Mouse (Mus musculus) kidney, adult 9 months (tissue): ENCODE measurements around the gene Myom1.

Experiments
- DNase-seq: peaks from one replicate; pipeline ENCODE4 v3.0.0; 2022

The Myom1 gene

DNA sequence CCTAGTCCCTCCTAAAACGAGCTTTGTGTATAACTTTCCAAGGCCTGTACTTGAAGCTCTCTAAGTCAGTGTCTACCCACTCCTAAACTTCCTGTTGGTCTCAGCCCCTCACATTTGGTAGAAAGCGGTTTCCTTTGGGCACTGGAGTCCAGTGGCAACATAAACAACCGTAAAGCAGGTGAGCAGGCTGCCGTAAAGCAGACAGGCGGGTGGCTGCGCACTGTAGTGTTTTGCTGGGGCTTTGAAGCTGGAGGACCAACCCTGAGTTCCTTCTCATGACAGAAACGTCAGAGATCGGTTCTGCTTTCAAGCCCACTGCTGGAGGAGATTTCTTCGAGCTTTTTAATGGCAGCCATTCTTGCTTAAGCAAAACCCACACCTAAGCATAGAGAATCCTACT, 9.8 kb upstream of the Myom1 start:
- no peak for DNase-seq

DNA sequence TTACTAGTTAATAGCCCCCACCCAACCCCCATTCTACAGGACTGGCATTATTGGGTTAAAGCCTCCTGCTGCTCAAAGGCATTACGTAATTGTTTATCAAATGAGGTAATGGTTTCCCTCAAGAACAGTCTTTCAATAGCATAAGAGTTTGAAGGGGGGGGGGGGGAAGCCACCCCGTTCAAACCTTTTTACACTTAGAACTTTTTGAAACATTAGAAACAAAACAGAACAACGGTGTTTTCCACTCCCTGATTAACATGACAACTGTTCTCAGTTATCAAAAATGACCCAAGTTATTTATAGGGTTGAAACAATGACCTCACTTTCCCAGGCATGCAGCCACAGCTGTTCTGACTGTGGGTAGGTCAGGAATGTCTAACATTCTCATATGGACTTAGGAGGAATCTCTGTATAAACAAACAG, 9.0 kb upstream of the Myom1 start:
- no peak for DNase-seq

DNA sequence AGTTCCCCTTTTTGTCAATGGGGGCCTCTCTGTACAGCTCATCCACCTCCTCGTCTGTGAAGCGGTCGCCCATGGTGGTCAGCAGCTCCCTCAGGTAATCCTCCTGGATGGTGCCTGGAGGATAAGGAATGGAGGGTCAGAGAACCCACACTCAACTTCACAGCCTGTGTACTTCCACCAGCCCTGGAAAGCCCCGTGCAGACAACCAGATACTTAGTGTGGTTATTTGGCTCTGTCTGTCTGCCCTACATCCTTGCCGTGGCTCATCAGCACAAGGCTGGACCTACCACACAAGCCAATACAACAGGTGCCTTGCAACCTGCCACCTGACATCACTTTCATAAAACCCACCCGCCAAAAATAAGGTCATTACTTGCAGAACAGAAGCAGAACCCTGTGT, 7.8 kb upstream of the Myom1 start:
- no peak for DNase-seq

DNA sequence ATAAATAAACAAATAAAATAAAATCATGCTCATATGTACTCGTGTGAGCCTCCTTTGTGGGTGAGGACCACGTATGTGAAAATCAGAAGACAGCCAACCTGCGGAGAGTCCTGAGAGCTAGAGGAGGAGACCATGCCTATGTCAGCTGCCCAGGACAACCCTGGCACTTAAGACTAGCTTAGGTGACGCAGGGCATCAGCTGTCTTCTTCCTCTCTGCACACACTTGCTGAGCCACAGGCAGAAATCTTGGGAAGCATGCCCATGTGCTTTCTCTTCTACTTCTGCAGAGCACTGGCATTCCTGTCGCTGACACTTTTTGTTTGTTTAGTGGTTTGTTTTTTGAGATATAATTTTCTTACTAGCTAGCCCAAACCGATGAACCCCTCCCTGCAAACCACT, 6.9 kb upstream of the Myom1 start:
- DNase-seq = no peak

DNA sequence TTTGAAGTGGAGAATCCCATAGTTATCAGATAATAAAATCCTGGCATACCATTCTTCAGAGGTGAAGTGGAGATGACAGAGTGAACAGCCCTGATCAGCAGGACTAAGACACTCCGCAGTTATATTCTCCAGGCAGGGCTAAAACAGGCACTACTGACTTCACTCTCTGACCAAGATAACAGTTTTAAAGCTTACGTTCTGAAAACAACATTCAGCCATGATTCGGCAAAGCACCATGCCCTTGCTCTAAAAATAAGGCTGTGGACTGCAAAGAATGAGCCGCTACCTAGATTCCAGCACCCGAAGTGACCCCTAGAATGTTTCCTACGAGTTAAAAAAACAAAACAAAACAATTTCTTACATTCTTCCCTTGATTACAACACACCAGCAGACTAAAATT, 4.6 kb upstream of the Myom1 start:
- no peak for DNase-seq

- DNase-seq = no peak
Observed at GRCm38 (mm10) chr17:70998400-70998975, 3.9 kb upstream of the Myom1 start.

DNA sequence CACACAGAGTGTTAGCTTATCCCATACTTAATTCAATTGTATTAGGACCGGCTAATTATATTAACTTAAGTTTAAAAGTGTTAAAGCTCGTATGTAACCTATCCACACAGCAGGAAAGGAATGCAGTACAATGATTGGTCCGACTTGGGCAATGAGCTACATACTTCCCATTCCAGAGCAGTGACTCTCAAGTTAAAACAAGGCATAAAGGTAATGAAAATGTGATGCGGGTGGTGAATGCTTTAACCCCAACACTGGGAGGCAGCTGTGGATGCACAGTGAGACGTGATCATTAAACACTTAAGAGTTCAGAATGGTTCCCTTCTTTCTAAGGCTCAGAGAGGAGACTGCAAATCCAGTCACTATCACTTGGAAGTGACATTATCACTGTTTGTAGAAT, 3.2 kb upstream of the Myom1 start:
- peak; percentile 39 for DNase-seq

GRCm38 (mm10) chr17:71000255-71000654, 2.2 kb upstream of the Myom1 start:
- no peak for DNase-seq

DNA sequence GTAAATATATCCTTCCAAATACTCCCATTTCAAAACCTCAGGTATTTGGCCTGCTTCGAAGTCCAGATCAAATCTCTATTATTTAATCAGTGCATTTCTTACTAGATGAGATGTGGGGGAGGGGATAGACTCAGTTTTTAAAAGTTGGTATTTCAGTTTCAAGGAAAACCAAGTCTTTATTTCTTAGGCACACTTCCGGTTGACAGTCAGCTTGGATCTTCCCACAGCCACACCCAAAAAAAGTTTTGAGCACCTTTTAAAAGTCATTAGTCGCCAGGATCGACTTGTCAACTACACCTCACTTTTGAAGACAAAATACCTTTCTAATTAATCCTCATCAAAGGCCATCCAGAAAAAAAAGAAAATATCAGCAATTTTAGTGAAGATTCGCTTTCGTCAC, 1.4 kb upstream of the Myom1 start:
- DNase-seq = no peak

GRCm38 (mm10) chr17:71001699-71002080, 743 bp upstream of the Myom1 start:
- peak; percentile 53 for DNase-seq

GRCm38 (mm10) chr17:71002744-71003094, 286 bp downstream of the Myom1 start, which contains the start of gene Myl12a:
Gene Myl12a (minus strand): TSS chr17:71002878.
- DNase-seq = no peak

DNA sequence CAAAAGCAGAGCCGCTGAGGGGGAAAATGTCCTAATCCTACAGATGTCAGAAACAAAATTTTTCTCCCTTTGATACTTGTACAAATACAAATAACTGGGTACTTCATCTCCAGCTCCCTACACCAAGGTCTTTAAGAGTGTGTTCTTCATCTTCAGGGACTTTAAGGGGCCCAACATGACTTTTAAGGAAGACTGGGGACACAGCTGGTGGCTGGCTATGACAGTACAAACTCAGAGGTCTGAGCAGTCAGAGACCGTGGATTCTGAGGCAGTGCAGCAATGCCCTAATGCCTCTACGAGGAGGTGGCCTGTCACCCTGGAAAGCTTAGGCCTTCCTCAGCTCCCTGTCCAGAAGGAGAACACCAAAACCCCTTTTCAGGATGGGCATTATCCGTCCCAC, 679 bp downstream of the Myom1 start:
- DNase-seq = no peak

DNA sequence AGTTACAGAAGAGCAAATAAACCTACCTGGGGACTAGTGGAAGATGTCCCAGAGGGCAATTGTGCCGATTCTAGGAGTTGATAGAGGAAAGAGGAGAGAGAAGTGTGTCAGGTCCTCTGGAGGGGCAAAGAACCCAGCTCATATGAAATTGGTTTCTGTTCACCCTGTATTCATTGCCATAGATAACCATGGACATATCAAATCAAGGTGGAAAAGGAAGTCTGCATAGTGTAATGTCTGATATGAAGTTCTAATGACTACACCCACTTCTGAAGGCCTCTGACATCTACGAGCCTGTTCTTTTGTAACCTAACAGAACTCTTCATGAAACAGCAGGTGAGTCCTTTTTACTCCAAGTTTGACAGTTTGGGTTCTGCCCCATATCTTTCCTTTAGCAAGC, 1.3 kb downstream of the Myom1 start:
- DNase-seq = no peak

DNA sequence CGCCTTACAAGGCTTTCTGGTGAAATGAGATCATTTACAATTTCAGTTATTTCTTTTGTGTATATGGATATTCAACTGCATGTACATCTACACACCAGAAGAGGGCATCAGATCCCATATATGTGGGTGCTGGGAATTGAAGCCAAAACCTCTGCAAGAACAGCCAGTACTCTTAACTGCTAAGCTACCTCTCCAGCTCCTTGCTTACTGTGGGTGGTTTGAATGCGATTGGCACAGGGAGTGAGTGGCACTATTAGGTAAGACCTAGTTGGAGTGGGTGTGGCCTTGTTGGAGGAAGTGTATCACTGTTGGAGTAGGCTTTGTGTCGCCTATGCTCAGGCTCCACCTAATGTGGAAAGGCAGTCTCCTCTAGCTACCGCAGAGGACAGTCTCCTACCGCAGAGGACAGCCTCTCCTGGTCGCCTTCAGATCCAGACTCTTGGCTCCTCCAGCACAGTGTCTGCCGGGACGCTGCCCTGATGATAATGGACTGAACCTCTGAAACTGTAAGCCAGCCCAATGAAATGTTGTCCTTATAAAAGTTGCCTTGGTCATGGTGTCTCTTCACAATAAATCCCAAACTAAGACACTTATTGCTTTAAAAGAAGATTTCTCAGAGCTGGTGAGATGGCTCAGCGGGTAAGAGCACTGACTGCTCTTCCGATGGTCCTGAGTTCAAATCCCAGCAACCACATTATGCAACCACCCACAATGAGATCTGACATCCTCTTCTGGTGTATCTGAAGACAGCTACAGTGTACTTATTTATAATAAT, 1.9 kb downstream of the Myom1 start:
- DNase-seq = no peak

GRCm38 (mm10) chr17:71006976-71007375, 4.5 kb downstream of the Myom1 start:
- DNase-seq = no peak

- no peak for DNase-seq
Observed at GRCm38 (mm10) chr17:71008676-71009075, 6.2 kb downstream of the Myom1 start.

GRCm38 (mm10) chr17:71009751-71010150, 7.3 kb downstream of the Myom1 start:
- no peak for DNase-seq

- DNase-seq = no peak
Observed at GRCm38 (mm10) chr17:71010646-71011242, 8.3 kb downstream of the Myom1 start.

GRCm38 (mm10) chr17:71011931-71012662, 9.7 kb downstream of the Myom1 start:
- DNase-seq = no peak

DNA sequence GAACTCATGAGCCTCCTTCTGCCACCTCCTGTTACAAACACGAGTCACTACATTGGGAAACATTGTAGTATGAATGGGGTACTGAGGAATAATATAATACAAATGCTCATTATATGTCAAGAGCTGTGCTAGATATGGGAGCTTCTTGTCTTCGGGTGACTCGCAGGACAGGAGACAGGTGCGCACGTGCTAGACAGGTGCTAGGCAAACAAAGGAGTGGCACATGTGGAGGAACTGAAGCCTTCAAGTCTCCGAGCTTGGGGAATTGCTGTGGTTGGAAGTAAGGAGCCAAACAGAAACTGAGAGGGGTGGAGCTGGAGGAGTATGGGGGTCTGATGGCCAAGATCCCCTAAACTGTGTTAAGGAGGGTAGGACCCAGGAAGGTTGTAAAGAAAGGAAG, 10.7 kb downstream of the Myom1 start:
- no peak for DNase-seq

GRCm38 (mm10) chr17:71014911-71015310, 12.5 kb downstream of the Myom1 start:
- no peak for DNase-seq

DNA sequence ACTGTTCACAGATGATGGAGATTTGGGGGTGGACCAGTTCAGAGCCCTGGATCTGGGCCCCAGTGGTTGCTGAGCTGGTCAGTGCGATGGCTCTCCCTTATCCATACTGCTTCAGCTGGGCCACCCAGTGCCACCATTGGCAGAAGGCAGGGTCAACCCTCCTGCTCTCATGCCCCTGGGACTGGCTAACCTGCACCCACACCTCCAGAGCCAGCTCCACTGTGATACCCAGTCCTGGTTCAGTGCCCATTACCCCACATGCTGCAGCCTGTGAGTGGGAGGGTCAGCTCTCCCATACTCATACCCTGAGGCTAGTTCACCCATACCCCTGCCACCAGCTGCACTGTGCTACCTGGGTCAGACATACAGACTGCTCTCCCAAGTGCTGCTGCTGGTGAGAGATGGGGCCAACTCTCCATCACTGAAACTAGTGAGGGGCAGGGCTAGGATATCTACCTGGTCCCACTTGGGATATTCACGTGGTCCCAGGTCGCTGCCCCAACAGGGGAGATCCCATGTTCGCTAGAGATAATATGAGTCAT, 15.1 kb downstream of the Myom1 start:
- DNase-seq = no peak

DNA sequence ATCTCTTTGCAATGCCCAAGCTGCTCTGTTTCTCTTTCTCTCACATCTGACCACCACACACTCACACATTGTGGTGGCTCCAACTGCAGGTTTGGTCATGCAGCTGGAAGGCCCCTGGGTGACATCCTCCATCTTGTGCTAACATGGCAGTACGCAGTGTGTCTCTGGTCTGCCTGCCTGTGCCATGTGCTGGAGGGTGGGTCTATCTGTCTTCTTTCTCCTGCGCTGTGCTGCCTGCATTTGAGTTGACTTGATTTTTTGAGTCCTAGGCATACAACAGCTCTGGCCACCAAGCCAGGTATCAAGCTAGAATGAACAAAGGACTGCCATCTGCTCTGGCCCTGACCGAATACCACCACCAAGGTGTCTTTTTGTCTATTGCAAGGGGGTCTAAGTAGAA, 15.7 kb downstream of the Myom1 start:
- no peak for DNase-seq
